19 mouse cellular contexts compared by ENCODE assay signal in the genomic region with DNA sequence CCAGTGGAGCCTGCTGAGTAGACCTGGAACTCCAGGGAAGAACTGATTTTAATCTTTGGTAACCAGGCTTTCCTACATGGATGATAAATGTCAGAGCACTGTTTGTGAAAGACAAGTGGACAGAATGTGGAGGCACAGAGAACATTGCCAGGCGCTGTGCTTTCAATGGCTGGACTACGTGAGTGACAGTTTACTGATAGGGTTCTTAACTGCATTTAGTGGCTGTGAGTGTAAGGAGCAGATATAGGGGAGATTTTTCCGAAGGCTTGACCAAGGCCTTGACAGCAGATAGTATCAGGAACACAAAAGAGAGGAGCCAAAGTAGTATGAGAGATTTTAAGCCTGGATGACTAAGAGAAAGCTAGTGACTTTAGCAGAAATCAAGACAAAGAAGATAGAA.
"Had no signal": no experiment of that assay in that cellular context is flagged by ENCODE, and none has a peak within 500 bp of the region (broad histone marks: within the 10 kb centered on the region; RNA-seq: fewer than 3 reads in every experiment).

No protein-coding gene starts in this region.

- H3K4me1 ChIP-seq: lung, embryonic 15.5 days; midbrain, embryonic 12.5 days; midbrain, embryonic 15.5 days; neural tube, embryonic 13.5 days; stomach, embryonic 15.5 days had no signal

- ATAC-seq: midbrain, embryonic 15.5 days had no signal

- DNase-seq: kidney, adult 2 months; kidney, postnatal 25 days; layer of hippocampus, adult 9-11 months; lung, adult 18-20 months; lung, postnatal 10 days; lung, postnatal 36 days; retina, postnatal 1 day; right cerebral cortex, postnatal 25 days; spleen, adult 18-20 months; thymus, postnatal 25 days had no signal

- H3K9ac ChIP-seq: liver, embryonic 14.5 days; lung, embryonic 15.5 days; midbrain, embryonic 12.5 days; midbrain, embryonic 15.5 days; neural tube, embryonic 13.5 days; stomach, embryonic 15.5 days had no signal

- H3K27me3 ChIP-seq: lung, embryonic 15.5 days; midbrain, embryonic 12.5 days; midbrain, embryonic 15.5 days; neural tube, embryonic 13.5 days; stomach, embryonic 15.5 days had no signal

- H3K27ac ChIP-seq: kidney, postnatal 0 days; layer of hippocampus, adult 2 months; liver, embryonic 14.5 days; lung, embryonic 15.5 days; midbrain, embryonic 12.5 days; midbrain, embryonic 15.5 days; neural tube, embryonic 13.5 days; stomach, embryonic 15.5 days had no signal

- H3K36me3 ChIP-seq: lung, embryonic 15.5 days; midbrain, embryonic 12.5 days; midbrain, embryonic 15.5 days; neural tube, embryonic 13.5 days; stomach, embryonic 15.5 days had no signal

- H3K9me3 ChIP-seq: lung, embryonic 15.5 days; midbrain, embryonic 12.5 days; midbrain, embryonic 15.5 days; neural tube, embryonic 13.5 days; stomach, embryonic 15.5 days had no signal

- H3K4me2 ChIP-seq: lung, embryonic 15.5 days; midbrain, embryonic 12.5 days; midbrain, embryonic 15.5 days; neural tube, embryonic 13.5 days; stomach, embryonic 15.5 days had no signal

- H3K4me3 ChIP-seq: layer of hippocampus, adult 2 months; lung, embryonic 15.5 days; midbrain, embryonic 12.5 days; midbrain, embryonic 15.5 days; myocyte; neural tube, embryonic 13.5 days; stomach, embryonic 15.5 days had no signal
